In genomic region chr4:42952563-42952962, GRCm38 (mm10) we compare ENCODE assay signal across 14 mouse cellular contexts. TPM values are rescaled to one million over a fixed set of nuclear protein-coding genes. Genes with fewer than 3 reads are reported as not detected.
DNase-seq lines count a peak whose midpoint lies in the region; ATAC-seq and TF ChIP-seq lines count a peak whose summit lies in the region.
"Had no signal": no experiment of that assay in that cellular context is flagged by ENCODE, and none has a peak within 500 bp of the region (broad histone marks: within the 10 kb centered on the region; RNA-seq: fewer than 3 reads in every experiment).

No protein-coding gene starts in this region.

- peaks cover 11% of the 10 kb centered on the region for H3K36me3 ChIP-seq in neural tube, embryonic 11.5 days (ENCODE audit: control insufficient read depth, insufficient read depth, low read length)
- no peaks in the 10 kb centered on the region for H3K36me3 ChIP-seq in heart, adult 2 months (ENCODE audit: control insufficient read depth, insufficient read depth, low read length)
- H3K36me3 ChIP-seq in hindbrain, embryonic 15.5 days: peaks cover 25% of the 10 kb centered on the region
- H3K36me3 ChIP-seq in stomach, postnatal 0 days (ENCODE audit: control insufficient read depth, insufficient read depth, low read length): no peaks in the 10 kb centered on the region

- no peak overlapping the region for H3K4me3 ChIP-seq in neural tube, embryonic 11.5 days (ENCODE audit: low read depth, low read length)
- peak overlapping the region; percentile 32; the same call in 1 of the 2 replicates for H3K4me3 ChIP-seq in heart, adult 2 months
- H3K4me3 ChIP-seq in hindbrain, embryonic 15.5 days: peak overlapping the region; percentile 76
- no peak overlapping the region for H3K4me3 ChIP-seq in stomach, postnatal 0 days (ENCODE audit: low read depth, low read length)
- H3K4me3 ChIP-seq: embryonic facial prominence, embryonic 13.5 days; limb, embryonic 15.5 days; megakaryocyte, embryonic 14.5 days had no signal

- H3K4me1 ChIP-seq in neural tube, embryonic 11.5 days (ENCODE audit: control insufficient read depth, insufficient read depth, low read length): peaks cover 22% of the 10 kb centered on the region
- peaks cover 7% of the 10 kb centered on the region for H3K4me1 ChIP-seq in heart, adult 2 months (ENCODE audit: control insufficient read depth, insufficient read depth, low read length)
- peaks cover 66% of the 10 kb centered on the region for H3K4me1 ChIP-seq in hindbrain, embryonic 15.5 days (replicated peaks)
- H3K4me1 ChIP-seq in stomach, postnatal 0 days (replicated peaks; ENCODE audit: control insufficient read depth, insufficient read depth): no peaks in the 10 kb centered on the region

- TF ChIP-seq EP300 in heart, adult 2 months (IDR thresholded peaks at IDR 0.05; ENCODE audit: insufficient read depth, low read depth, low read length): 0 out of 2 replicates have a peak, but pooled peaks have one; percentile 53
- TF ChIP-seq EP300 in stomach, postnatal 0 days (optimal IDR thresholded peaks at IDR 0.05): no peak

- no peak for ATAC-seq in neural tube, embryonic 11.5 days (ENCODE audit: insufficient read depth, low FRiP score, low TSS enrichment)
- ATAC-seq in hindbrain, embryonic 15.5 days (ENCODE audit: low FRiP score, low read depth): no peak
- no peak for ATAC-seq in stomach, postnatal 0 days (ENCODE audit: low FRiP score, low TSS enrichment)
- ATAC-seq in megakaryocyte, adult 5-6 weeks (ENCODE audit: poor library complexity, severe bottlenecking): no peak

- no peaks in the 10 kb centered on the region for H3K79me2 ChIP-seq in heart, adult 2 months (replicated peaks; ENCODE audit: control insufficient read depth, insufficient read depth, low read length)

- 0 out of 2 replicates have a peak, but pooled peaks cover 2% of the 10 kb centered on the region for H3K27me3 ChIP-seq in neural tube, embryonic 11.5 days (ENCODE audit: control insufficient read depth, insufficient read depth, low read length)
- no peaks in the 10 kb centered on the region for H3K27me3 ChIP-seq in heart, adult 2 months (ENCODE audit: control insufficient read depth, insufficient read depth, low read length)
- no peaks in the 10 kb centered on the region for H3K27me3 ChIP-seq in hindbrain, embryonic 15.5 days
- H3K27me3 ChIP-seq in stomach, postnatal 0 days (ENCODE audit: control insufficient read depth, insufficient read depth, low read length): no peaks in the 10 kb centered on the region

- no peak overlapping the region for H3K27ac ChIP-seq in neural tube, embryonic 11.5 days (ENCODE audit: low read depth, low read length)
- H3K27ac ChIP-seq in heart, adult 2 months: peak overlapping the region; percentile 99
- H3K27ac ChIP-seq in hindbrain, embryonic 15.5 days (replicated peaks): peak overlapping the region; percentile 74
- peak overlapping the region; percentile 81 for H3K27ac ChIP-seq in stomach, postnatal 0 days (replicated peaks)
- H3K27ac ChIP-seq: kidney, postnatal 0 days had no signal

- no peak for DNase-seq in neural tube, embryonic 11.5 days (ENCODE audit: low spot score)
- no peak for DNase-seq in neural tube, embryonic 10.5 days (ENCODE audit: extremely low spot score, low spot score)
- DNase-seq in heart, adult 2 months: peak; percentile 66 to 77
- no peak for DNase-seq in stomach, postnatal 0 days (ENCODE audit: low spot score)
- DNase-seq in embryo, embryonic 10 days (ENCODE audit: low spot score): no peak
- no peak for DNase-seq in kidney, postnatal 25 days
- DNase-seq: adrenal gland, postnatal 14 days had no signal

- no peak overlapping the region for H3K9ac ChIP-seq in neural tube, embryonic 11.5 days (ENCODE audit: low read length)
- peak overlapping the region; percentile 72 for H3K9ac ChIP-seq in heart, adult 2 months (ENCODE audit: low read depth, low read length)
- peak overlapping the region; percentile 30 for H3K9ac ChIP-seq in hindbrain, embryonic 15.5 days
- H3K9ac ChIP-seq in stomach, postnatal 0 days (ENCODE audit: low read length): no peak overlapping the region
- H3K9ac ChIP-seq: limb, embryonic 15.5 days had no signal

- 0 out of 2 replicates have a peak overlapping the region, but pooled peaks have one; percentile 7 for H3K4me2 ChIP-seq in neural tube, embryonic 11.5 days (ENCODE audit: low read depth)
- H3K4me2 ChIP-seq in hindbrain, embryonic 15.5 days: peak overlapping the region; percentile 76
- no peak overlapping the region for H3K4me2 ChIP-seq in stomach, postnatal 0 days (replicated peaks; ENCODE audit: low read depth)
- H3K4me2 ChIP-seq: limb, embryonic 15.5 days had no signal

- intact Hi-C loops in heart, adult 2 months (cut with DNase I): no loop called here

- no peak for TF ChIP-seq CTCF in heart, adult 2 months (IDR thresholded peaks at IDR 0.05)
- no peak for TF ChIP-seq CTCF in stomach, postnatal 0 days (IDR thresholded peaks at IDR 0.05; ENCODE audit: low read depth)

- no peaks in the 10 kb centered on the region for H3K9me3 ChIP-seq in neural tube, embryonic 11.5 days (ENCODE audit: control insufficient read depth, low read length)
- H3K9me3 ChIP-seq in hindbrain, embryonic 15.5 days: no peaks in the 10 kb centered on the region
- H3K9me3 ChIP-seq in stomach, postnatal 0 days (ENCODE audit: control insufficient read depth, low read length): no peaks in the 10 kb centered on the region
- H3K9me3 ChIP-seq: embryonic facial prominence, embryonic 13.5 days; limb, embryonic 15.5 days; megakaryocyte, embryonic 14.5 days had no signal

- peak; percentile 78 for TF ChIP-seq POLR2A in heart, adult 2 months (IDR thresholded peaks at IDR 0.05; ENCODE audit: insufficient read depth, low read depth, low read length)

- WGBS in neural tube, embryonic 11.5 days: 89% methylated on average over 7 of the region's 7 CpGs
- WGBS in heart, adult 2 months: 65% methylated on average over 7 of the region's 7 CpGs
- WGBS in hindbrain, embryonic 15.5 days: 82% methylated on average over 7 of the region's 7 CpGs
- WGBS in stomach, postnatal 0 days: 84% methylated on average over 7 of the region's 7 CpGs

RNA-seq across cellular contexts. Expression of gene Dnajb5, which starts 2.9 kb away (rescaled TPM):
- polyA plus RNA-seq in neural tube, embryonic 11.5 days (2014; fragmentation: Nextera tagmentation; extraction: Ambion mirVana): 21.3 and 21.5 TPM in 2 replicates
- 100 to 1,000 TPM in 1 of 2 experiments, 10 to 100 TPM in 1; 88.5 to 103 TPM for total RNA-seq in heart, adult 2 months (2021)
- 45.6 and 51.1 TPM in 2 replicates for polyA plus RNA-seq in heart, adult 2 months (2012; rRNA removed)
- 36.7 and 46.3 TPM in 2 replicates for polyA plus RNA-seq in hindbrain, embryonic 15.5 days (2015; fragmentation: Nextera tagmentation; extraction: Ambion mirVana)
- polyA plus RNA-seq in stomach, postnatal 0 days (2015; fragmentation: Nextera tagmentation; extraction: Ambion mirVana): 9.0 and 9.4 TPM in 2 replicates
- total RNA-seq in megakaryocyte, adult 5-6 weeks (2015): 5.4 and 6.0 TPM in 2 replicates
- 2.6 and 6.3 TPM in 2 replicates for total RNA-seq in megakaryocyte, adult 5-6 weeks (2017)

RNA-seq across cellular contexts. Expression of gene 1700022I11Rik, which starts 16.8 kb away (rescaled TPM):
- 0.39 and 0.56 TPM in 2 replicates for polyA plus RNA-seq in neural tube, embryonic 11.5 days (2014; fragmentation: Nextera tagmentation; extraction: Ambion mirVana)
- not detected for total RNA-seq in heart, adult 2 months (2021)
- polyA plus RNA-seq in heart, adult 2 months (2012; rRNA removed): not detected in 2 replicates
- polyA plus RNA-seq in hindbrain, embryonic 15.5 days (2015; fragmentation: Nextera tagmentation; extraction: Ambion mirVana): 0.41 and 0.68 TPM in 2 replicates
- polyA plus RNA-seq in stomach, postnatal 0 days (2015; fragmentation: Nextera tagmentation; extraction: Ambion mirVana): 0.41 and 0.46 TPM in 2 replicates
- total RNA-seq in megakaryocyte, adult 5-6 weeks (2015): not detected in 2 replicates
- total RNA-seq in megakaryocyte, adult 5-6 weeks (2017): not detected in 2 replicates
- total RNA-seq: adrenal gland, postnatal 14 days had no signal

RNA-seq across cellular contexts. Expression of gene Phf24, which starts 36.1 kb away (rescaled TPM):
- polyA plus RNA-seq in neural tube, embryonic 11.5 days (2014; fragmentation: Nextera tagmentation; extraction: Ambion mirVana): 2.7 and 3.6 TPM in 2 replicates
- total RNA-seq in heart, adult 2 months (2021): 1 to 10 TPM; 5.0 to 5.8 TPM
- 4.8 and 7.8 TPM in 2 replicates for polyA plus RNA-seq in heart, adult 2 months (2012; rRNA removed)
- polyA plus RNA-seq in hindbrain, embryonic 15.5 days (2015; fragmentation: Nextera tagmentation; extraction: Ambion mirVana): 39.3 and 39.7 TPM in 2 replicates
- polyA plus RNA-seq in stomach, postnatal 0 days (2015; fragmentation: Nextera tagmentation; extraction: Ambion mirVana): 6.1 and 6.5 TPM in 2 replicates
- not detected in 2 replicates for total RNA-seq in megakaryocyte, adult 5-6 weeks (2015)
- total RNA-seq in megakaryocyte, adult 5-6 weeks (2017): under 0.01 TPM in 1 of 2 replicates, not detected in the other
- total RNA-seq: CH12.LX had no signal

RNA-seq across cellular contexts. Expression of gene Vcp, which starts 47.7 kb away (rescaled TPM):
- 664 and 691 TPM in 2 replicates for polyA plus RNA-seq in neural tube, embryonic 11.5 days (2014; fragmentation: Nextera tagmentation; extraction: Ambion mirVana)
- total RNA-seq in heart, adult 2 months (2021): 100 to 1,000 TPM; 238 to 254 TPM
- polyA plus RNA-seq in heart, adult 2 months (2012; rRNA removed): 127 and 204 TPM in 2 replicates
- polyA plus RNA-seq in hindbrain, embryonic 15.5 days (2015; fragmentation: Nextera tagmentation; extraction: Ambion mirVana): 469 and 479 TPM in 2 replicates
- 280 and 282 TPM in 2 replicates for polyA plus RNA-seq in stomach, postnatal 0 days (2015; fragmentation: Nextera tagmentation; extraction: Ambion mirVana)
- 81.5 and 86.4 TPM in 2 replicates for total RNA-seq in megakaryocyte, adult 5-6 weeks (2015)
- total RNA-seq in megakaryocyte, adult 5-6 weeks (2017): 154 and 165 TPM in 2 replicates

RNA-seq across cellular contexts. Expression of gene Fancg, which starts 57.7 kb away (rescaled TPM):
- 17.3 and 19.3 TPM in 2 replicates for polyA plus RNA-seq in neural tube, embryonic 11.5 days (2014; fragmentation: Nextera tagmentation; extraction: Ambion mirVana)
- total RNA-seq in heart, adult 2 months (2021): 1 to 10 TPM; 2.8 to 3.2 TPM
- 3.9 and 4.9 TPM in 2 replicates for polyA plus RNA-seq in heart, adult 2 months (2012; rRNA removed)
- 21.1 and 25.4 TPM in 2 replicates for polyA plus RNA-seq in hindbrain, embryonic 15.5 days (2015; fragmentation: Nextera tagmentation; extraction: Ambion mirVana)
- polyA plus RNA-seq in stomach, postnatal 0 days (2015; fragmentation: Nextera tagmentation; extraction: Ambion mirVana): 7.0 and 7.7 TPM in 2 replicates
- 11.3 and 12.5 TPM in 2 replicates for total RNA-seq in megakaryocyte, adult 5-6 weeks (2015)
- total RNA-seq in megakaryocyte, adult 5-6 weeks (2017): 13.0 and 14.3 TPM in 2 replicates

Comparison
In these comparisons a context has a peak if more than half of its experiments do, and no peak if none do; other contexts are left out.
1. DNase-seq: peak in heart, adult 2 months (2 of 2); none in neural tube, embryonic 11.5 days (single experiment), neural tube, embryonic 10.5 days (single experiment), stomach, postnatal 0 days (single experiment), embryo, embryonic 10 days (single experiment) and kidney, postnatal 25 days (0 of 2).
2. H3K4me3 ChIP-seq: peak in heart, adult 2 months (single experiment) and hindbrain, embryonic 15.5 days (single experiment); none in neural tube, embryonic 11.5 days (single experiment) and stomach, postnatal 0 days (single experiment).
3. H3K9ac ChIP-seq: peak in heart, adult 2 months (single experiment) and hindbrain, embryonic 15.5 days (single experiment); none in neural tube, embryonic 11.5 days (single experiment) and stomach, postnatal 0 days (single experiment).